Mouse (Mus musculus) layer of hippocampus, adult 6 months (tissue): Measurements from ENCODE around the gene Olfr206. TPM values are rescaled to one million over a fixed set of nuclear protein-coding genes. Genes with fewer than 3 reads are reported as not detected.

Source experiments
- long read RNA-seq, 2 experiments: library from polyadenylated mRNA; unstranded; transcript quantifications; one replicate each; pipeline ENCODE4 v2.0.0; 2019 to 2020
- polyA plus RNA-seq: library from polyadenylated mRNA; unstranded; fragments of <200 nt; fragmentation: Nextera tagmentation; gene quantifications from 2 replicates; pipeline ENCODE4 v1.2.3, GENCODE M21; 2021

The Olfr206 gene
- not detected in 2 replicates for polyA plus RNA-seq
- long read RNA-seq, experiment 1: 0 reads
- long read RNA-seq, experiment 2: 0 reads

DNA sequence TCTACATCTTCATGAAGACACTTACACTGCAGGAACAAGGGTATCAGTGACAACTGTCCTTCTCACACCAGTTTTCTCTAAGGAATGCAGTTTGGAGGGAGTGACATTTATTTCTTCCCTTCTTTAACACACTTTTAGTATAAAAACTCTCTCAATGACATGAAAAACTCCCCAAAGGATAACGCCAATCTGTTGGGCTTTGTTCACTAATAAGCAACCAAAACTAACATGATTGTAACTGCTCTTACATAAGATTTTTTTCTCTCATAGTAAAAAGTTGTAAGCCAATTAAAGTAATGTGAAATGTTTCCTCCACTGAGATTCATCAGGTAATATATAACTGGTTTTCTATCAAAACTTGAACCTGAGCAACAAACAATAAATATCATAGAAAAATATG, at the start of gene Olfr206:
Olfr206 (minus strand) TSS at position 101 of the 400 bp plus-strand sequence.

DNA sequence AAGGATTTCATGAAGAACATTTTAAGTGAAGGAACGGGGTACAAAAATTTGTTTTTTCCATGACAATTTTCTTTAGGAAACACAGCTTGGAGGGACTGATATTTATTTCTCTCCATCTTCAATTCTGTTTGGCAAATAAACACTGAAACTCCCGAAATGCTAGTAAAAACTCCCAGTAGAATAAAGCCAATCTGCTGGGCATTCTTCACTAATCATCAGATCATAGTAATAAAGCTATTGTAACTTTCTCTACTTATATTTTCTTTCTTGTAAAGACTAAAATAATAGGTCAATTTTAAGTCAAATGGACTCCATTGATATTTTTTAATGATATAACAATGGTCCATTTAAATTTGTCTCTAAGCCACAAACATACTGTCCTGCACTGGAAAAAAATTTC, 14.8 kb upstream of the Olfr206 start, which contains the start of gene Olfr209:
Olfr209 (minus strand) TSS at position 101 of the 400 bp plus-strand sequence.

DNA sequence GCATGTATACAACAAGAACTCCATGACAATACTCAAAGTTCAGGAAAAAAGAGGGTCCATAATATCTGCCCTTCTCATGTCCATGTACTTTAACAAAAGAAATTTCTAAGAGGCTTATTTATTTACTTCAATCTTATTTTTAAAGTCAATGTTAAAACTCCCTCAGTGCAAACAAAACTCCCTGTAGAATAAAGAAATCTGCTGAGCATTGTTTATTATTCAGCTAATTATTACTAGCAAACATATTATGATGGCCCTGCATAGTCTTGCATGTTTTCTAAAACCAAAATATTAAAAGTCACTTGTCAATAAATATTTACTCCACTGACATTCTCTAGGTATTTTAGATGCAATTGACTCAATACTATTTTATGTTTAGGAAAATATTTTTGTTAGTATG, 18.0 kb downstream of the Olfr206 start, which contains the start of gene Olfr205:
Olfr205 (minus strand) TSS at position 101 of the 400 bp plus-strand sequence.

DNA sequence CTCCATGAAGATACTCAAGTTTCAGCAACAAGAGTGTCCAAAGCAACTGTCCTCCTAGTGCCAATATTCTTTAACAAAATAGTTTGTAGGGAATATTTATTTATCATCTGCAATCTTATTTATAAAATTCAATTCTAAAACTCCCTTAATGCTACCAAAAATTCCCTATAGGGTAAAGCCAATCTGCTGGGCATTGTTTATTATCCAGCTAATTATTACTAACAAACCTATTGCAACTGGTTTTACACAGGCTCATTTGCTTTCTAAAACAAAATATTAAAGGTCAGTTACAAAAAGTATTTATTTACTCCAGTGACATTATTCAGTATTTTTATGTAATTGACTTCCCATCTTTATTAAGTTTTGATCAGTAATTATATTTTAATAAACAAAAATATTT, 30.9 kb downstream of the Olfr206 start, which contains the start of gene Olfr204:
Olfr204 (minus strand) TSS at position 101 of the 400 bp plus-strand sequence.

GRCm38 (mm10) chr16:59298581-59298980, 50.5 kb downstream of the Olfr206 start, which contains the start of gene Olfr203:
Gene Olfr203, plus strand, starts transcription at chr16:59298881.

Other genes starting within 250 kb of the Olfr206 start
- not detected in 2 replicates for gene Olfr193, start 237.4 kb downstream of the Olfr206 start, polyA plus RNA-seq
- not detected in 2 replicates for gene Olfr194, start 228.2 kb downstream of the Olfr206 start, polyA plus RNA-seq
- not detected in 2 replicates for gene Olfr195, start 202.2 kb downstream of the Olfr206 start, polyA plus RNA-seq
- gene Olfr196, start 178.8 kb downstream of the Olfr206 start, polyA plus RNA-seq: not detected in 2 replicates
- gene Olfr198, start 145.7 kb downstream of the Olfr206 start, polyA plus RNA-seq: not detected in 2 replicates
- gene Olfr199, start 129.5 kb downstream of the Olfr206 start, polyA plus RNA-seq: not detected in 2 replicates
- gene Olfr201, start 76.6 kb downstream of the Olfr206 start, polyA plus RNA-seq: not detected in 2 replicates
- gene Olfr202, start 62.5 kb downstream of the Olfr206 start, polyA plus RNA-seq: not detected in 2 replicates
- gene Olfr203, start 50.4 kb downstream of the Olfr206 start, polyA plus RNA-seq: not detected in 2 replicates
- not detected in 2 replicates for gene Olfr204, start 31.0 kb downstream of the Olfr206 start, polyA plus RNA-seq
- gene Olfr205, start 18.1 kb downstream of the Olfr206 start, polyA plus RNA-seq: not detected in 2 replicates
- gene Olfr209, start 14.7 kb upstream of the Olfr206 start, polyA plus RNA-seq: not detected in 2 replicates
- not detected in 2 replicates for gene Gabrr3, start 58.1 kb upstream of the Olfr206 start, polyA plus RNA-seq
- gene Riox2, start 122.5 kb upstream of the Olfr206 start, polyA plus RNA-seq: 12.9 and 14.8 TPM in 2 replicates